Mouse (Mus musculus) heart, embryonic 13.5 days (tissue): ENCODE measurements around the gene March2. TPM values are rescaled to one million over a fixed set of nuclear protein-coding genes. Genes with fewer than 3 reads are reported as not detected.

Experiments
- polyA plus RNA-seq: library from polyadenylated mRNA; unstranded; fragments of >200 nt; fragmentation: Nextera tagmentation; extraction: Ambion mirVana; gene quantifications from 2 replicates; pipeline ENCODE4 v1.2.1, GENCODE M21; 2015

March2 gene
- polyA plus RNA-seq, 1 experiment from 2014 or later, result 83.7 TPM

Other genes with a start within 250 kb of the March2 start
- 39.3 and 41.8 TPM in 2 replicates for gene Adamts10, start 194.5 kb downstream of the March2 start, polyA plus RNA-seq
- 2.1 and 3.0 TPM in 2 replicates for gene Myo1f, start 163.0 kb downstream of the March2 start, polyA plus RNA-seq
- gene Zfp414, start 89.6 kb downstream of the March2 start, polyA plus RNA-seq, result 30.7 and 32.1 TPM in 2 replicates
- gene Pram1, start 80.6 kb downstream of the March2 start, polyA plus RNA-seq, result 0.56 and 0.64 TPM in 2 replicates
- 190 and 194 TPM in 2 replicates for gene Hnrnpm, start 31.8 kb downstream of the March2 start, polyA plus RNA-seq
- 318 and 325 TPM in 2 replicates for gene Rab11b, start 41.9 kb upstream of the March2 start, polyA plus RNA-seq
- gene Angptl4, start 63.2 kb upstream of the March2 start, polyA plus RNA-seq, result 17.0 and 17.8 TPM in 2 replicates
- gene Kank3, start 91.8 kb upstream of the March2 start, polyA plus RNA-seq, result 40.0 and 47.0 TPM in 2 replicates
- 570 and 648 TPM in 2 replicates for gene Rps28, start 105.9 kb upstream of the March2 start, polyA plus RNA-seq
- 527 and 576 TPM in 2 replicates for gene Ndufa7, start 105.9 kb upstream of the March2 start, polyA plus RNA-seq
- 48.1 and 50.0 TPM in 2 replicates for gene Cd320, start 124.4 kb upstream of the March2 start, polyA plus RNA-seq
- gene Gm7029, start 155.2 kb upstream of the March2 start, polyA plus RNA-seq, result not detected in 2 replicates
- 5.3 and 5.4 TPM in 2 replicates for gene Kifc1, start 172.0 kb upstream of the March2 start, polyA plus RNA-seq
- gene Platr17, start 186.5 kb upstream of the March2 start, polyA plus RNA-seq, result 0.19 TPM in 1 of 2 replicates, not detected in the other
- 31.7 and 35.3 TPM in 2 replicates for gene Daxx, start 190.7 kb upstream of the March2 start, polyA plus RNA-seq
- gene Tapbp, start 197.2 kb upstream of the March2 start, polyA plus RNA-seq, result 34.2 and 36.8 TPM in 2 replicates
- gene Zbtb22, start 197.2 kb upstream of the March2 start, polyA plus RNA-seq, result 12.8 and 12.9 TPM in 2 replicates
- 32.6 and 37.6 TPM in 2 replicates for gene Rgl2, start 210.9 kb upstream of the March2 start, polyA plus RNA-seq
- gene Pfdn6, start 221.7 kb upstream of the March2 start, polyA plus RNA-seq, result 113 and 125 TPM in 2 replicates
- gene Wdr46, start 222.0 kb upstream of the March2 start, polyA plus RNA-seq, result 20.5 and 20.6 TPM in 2 replicates
- 4.5 and 7.0 TPM in 2 replicates for gene B3galt4, start 232.8 kb upstream of the March2 start, polyA plus RNA-seq
- 36.0 and 39.6 TPM in 2 replicates for gene Vps52, start 237.1 kb upstream of the March2 start, polyA plus RNA-seq
- 923 and 1,093 TPM in 2 replicates for gene Rps18, start 237.3 kb upstream of the March2 start, polyA plus RNA-seq